Mouse (Mus musculus): ENCODE data around the gene Spsb3. TPM values are rescaled to one million over a fixed set of nuclear protein-coding genes. Genes with fewer than 3 reads are reported as not detected.

The Spsb3 gene
- polyA plus RNA-seq, 1 experiment from 2014 or later = 32.9 TPM

DNA sequence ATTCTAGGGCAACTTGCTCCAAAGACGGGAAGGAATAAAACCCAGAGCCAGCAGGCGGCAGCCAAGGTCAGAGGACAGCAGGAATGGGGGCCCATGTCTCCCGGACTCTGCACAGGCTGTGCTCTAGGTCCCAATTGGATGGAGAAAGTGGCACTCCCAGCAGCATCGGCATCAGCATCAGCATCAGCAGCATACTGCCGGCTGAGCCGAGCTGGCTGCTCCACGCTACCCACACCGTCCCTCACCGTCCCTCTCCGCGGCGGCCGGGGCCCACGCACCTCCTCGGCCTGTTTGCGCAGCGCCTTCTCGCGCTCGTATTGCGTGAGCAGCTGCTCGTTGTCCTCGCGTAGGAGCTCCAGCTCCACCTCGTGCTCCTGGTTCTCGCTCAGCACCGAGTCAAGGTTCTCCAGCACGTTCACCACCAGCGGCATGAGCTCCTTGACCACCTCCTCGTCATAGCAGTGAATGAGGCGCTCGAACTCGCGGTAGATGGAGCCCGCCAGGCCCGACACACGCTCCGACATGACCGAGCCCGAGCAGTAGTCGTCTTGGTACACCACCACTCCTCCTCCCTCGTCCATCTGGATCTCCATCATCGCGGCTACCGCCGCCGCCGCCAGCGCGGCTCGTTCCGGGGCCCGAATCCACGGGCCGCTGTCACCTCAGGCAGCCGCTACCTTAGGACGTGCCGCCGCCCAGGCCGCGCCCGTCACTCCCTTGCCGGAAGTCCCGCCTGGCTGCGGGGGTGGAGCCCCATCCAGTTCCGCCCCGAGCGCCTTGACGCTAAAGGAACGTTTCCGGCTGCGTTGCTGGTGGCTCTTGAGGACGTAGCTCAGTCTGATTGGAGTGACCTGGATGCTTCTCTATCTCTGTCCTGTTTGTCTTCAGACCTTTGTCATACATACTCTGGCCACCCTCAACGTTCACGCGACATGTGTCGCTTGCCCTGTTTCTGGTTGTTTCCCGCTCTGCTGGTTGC, 50.1 kb downstream of the Spsb3 start, which contains the start of gene Mapk8ip3:
Gene Mapk8ip3 (minus strand): TSS at position 719 of the 979 bp plus-strand sequence.
- H3K4me2 ChIP-seq (replicated peaks; ENCODE audit: low read depth, low read length) = peak within 1 kb of the TSS; percentile 58
- no peaks in the 10 kb centered on the region; the same call in 1 of the 2 replicates for H3K36me3 ChIP-seq (ENCODE audit: control insufficient read depth, insufficient read depth, low read length)
- peak; percentile 97 for ATAC-seq (ENCODE audit: insufficient number of reproducible peaks, insufficient read depth, low FRiP score, low read depth)
- peak within 1 kb of the TSS; percentile 65 for H3K4me3 ChIP-seq (ENCODE audit: low read depth, low read length)
- H3K9me3 ChIP-seq (ENCODE audit: control insufficient read depth, low read depth, low read length) = no peaks in the 10 kb centered on the region
- H3K4me1 ChIP-seq (ENCODE audit: control insufficient read depth, insufficient read depth, low read length) = peaks cover 15% of the 10 kb centered on the region
- under 1% methylated on average over 78 of the region's 78 CpGs for WGBS
- peak within 1 kb of the TSS; percentile 58; the same call in 1 of the 2 replicates for H3K27ac ChIP-seq (ENCODE audit: low read length)
- H3K9ac ChIP-seq (replicated peaks; ENCODE audit: low read depth, low read length) = peak within 1 kb of the TSS; percentile 54
- no peaks in the 10 kb centered on the region for H3K27me3 ChIP-seq (ENCODE audit: control insufficient read depth, insufficient read depth, low read length)

DNA sequence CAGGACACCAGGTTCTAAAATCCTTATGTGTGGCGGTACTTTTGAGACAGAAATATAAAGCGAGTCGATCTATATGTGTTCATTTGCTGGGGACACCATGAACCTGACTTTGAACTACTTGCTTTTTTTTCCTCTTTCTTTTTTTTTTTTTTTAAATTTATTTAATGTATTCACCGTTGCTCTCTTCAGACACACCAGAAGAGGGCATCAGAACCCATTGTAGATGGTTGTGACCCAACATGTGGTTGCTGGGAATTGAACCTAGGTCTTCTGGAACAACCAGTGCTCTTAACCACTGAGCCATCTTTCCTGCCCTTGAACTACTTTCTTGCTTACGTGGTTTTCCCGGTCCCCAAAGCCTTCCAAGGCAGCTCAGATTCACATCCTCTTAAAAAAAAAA, 50.8 kb downstream of the Spsb3 start:
- peak overlapping the region; percentile 54; the same call in 1 of the 2 replicates for H3K9ac ChIP-seq (replicated peaks; ENCODE audit: low read depth, low read length)
- H3K4me3 ChIP-seq (ENCODE audit: low read depth, low read length) = peak overlapping the region; percentile 65
- no peaks in the 10 kb centered on the region; the same call in 1 of the 2 replicates for H3K36me3 ChIP-seq (ENCODE audit: control insufficient read depth, insufficient read depth, low read length)
- peaks cover 15% of the 10 kb centered on the region for H3K4me1 ChIP-seq (ENCODE audit: control insufficient read depth, insufficient read depth, low read length)
- H3K27me3 ChIP-seq (ENCODE audit: control insufficient read depth, insufficient read depth, low read length) = no peaks in the 10 kb centered on the region
- H3K9me3 ChIP-seq (ENCODE audit: control insufficient read depth, low read depth, low read length) = no peaks in the 10 kb centered on the region
- H3K27ac ChIP-seq (ENCODE audit: low read length) = peak overlapping the region; percentile 58; the same call in 1 of the 2 replicates
- no peak for ATAC-seq (ENCODE audit: insufficient number of reproducible peaks, insufficient read depth, low FRiP score, low read depth)
- 44% methylated on average over 6 of the region's 6 CpGs for WGBS
- H3K4me2 ChIP-seq (replicated peaks; ENCODE audit: low read depth, low read length) = peak overlapping the region; percentile 46

Other genes with a start within 250 kb of the Spsb3 start
- gene Slc9a3r2, start 236.3 kb upstream of the Spsb3 start, polyA plus RNA-seq (2014; fragmentation: Nextera tagmentation; extraction: Ambion mirVana) = 44.9 and 47.7 TPM in 2 replicates
- 0.42 and 0.90 TPM in 2 replicates for gene Npw, start 228.2 kb upstream of the Spsb3 start, polyA plus RNA-seq (2014; fragmentation: Nextera tagmentation; extraction: Ambion mirVana)
- gene Zfp598, start 217.0 kb upstream of the Spsb3 start, polyA plus RNA-seq (2014; fragmentation: Nextera tagmentation; extraction: Ambion mirVana) = 24.8 and 26.5 TPM in 2 replicates
- 5.6 and 6.3 TPM in 2 replicates for gene Syngr3, start 196.7 kb upstream of the Spsb3 start, polyA plus RNA-seq (2014; fragmentation: Nextera tagmentation; extraction: Ambion mirVana)
- gene Gfer, start 190.5 kb upstream of the Spsb3 start, polyA plus RNA-seq (2014; fragmentation: Nextera tagmentation; extraction: Ambion mirVana) = 38.5 and 40.8 TPM in 2 replicates
- gene Noxo1, start 190.4 kb upstream of the Spsb3 start, polyA plus RNA-seq (2014; fragmentation: Nextera tagmentation; extraction: Ambion mirVana) = 3.2 and 3.8 TPM in 2 replicates
- 67.8 and 72.1 TPM in 2 replicates for gene Tbl3, start 179.0 kb upstream of the Spsb3 start, polyA plus RNA-seq (2014; fragmentation: Nextera tagmentation; extraction: Ambion mirVana)
- gene Rnf151, start 168.6 kb upstream of the Spsb3 start, polyA plus RNA-seq (2014; fragmentation: Nextera tagmentation; extraction: Ambion mirVana) = not detected in 2 replicates
- 1,483 and 1,587 TPM in 2 replicates for gene Rps2, start 168.5 kb upstream of the Spsb3 start, polyA plus RNA-seq (2014; fragmentation: Nextera tagmentation; extraction: Ambion mirVana)
- 226 and 259 TPM in 2 replicates for gene Ndufb10, start 162.2 kb upstream of the Spsb3 start, polyA plus RNA-seq (2014; fragmentation: Nextera tagmentation; extraction: Ambion mirVana)
- 0.26 TPM in 1 of 2 replicates, not detected in the other for gene Rpl3l, start 158.8 kb upstream of the Spsb3 start, polyA plus RNA-seq (2014; fragmentation: Nextera tagmentation; extraction: Ambion mirVana)
- 40.3 and 41.3 TPM in 2 replicates for gene Msrb1, start 150.0 kb upstream of the Spsb3 start, polyA plus RNA-seq (2014; fragmentation: Nextera tagmentation; extraction: Ambion mirVana)
- 1.1 and 1.5 TPM in 2 replicates for gene Hs3st6, start 133.7 kb upstream of the Spsb3 start, polyA plus RNA-seq (2014; fragmentation: Nextera tagmentation; extraction: Ambion mirVana)
- not detected in 2 replicates for gene Meiob, start 82.4 kb upstream of the Spsb3 start, polyA plus RNA-seq (2014; fragmentation: Nextera tagmentation; extraction: Ambion mirVana)
- 31.7 and 35.2 TPM in 2 replicates for gene Hagh, start 46.5 kb upstream of the Spsb3 start, polyA plus RNA-seq (2014; fragmentation: Nextera tagmentation; extraction: Ambion mirVana)
- 21.6 and 26.0 TPM in 2 replicates for gene Fahd1, start 36.3 kb upstream of the Spsb3 start, polyA plus RNA-seq (2014; fragmentation: Nextera tagmentation; extraction: Ambion mirVana)
- gene Igfals, start 20.6 kb upstream of the Spsb3 start, polyA plus RNA-seq (2014; fragmentation: Nextera tagmentation; extraction: Ambion mirVana) = 1.1 and 1.5 TPM in 2 replicates
- gene Nubp2, start 294 bp upstream of the Spsb3 start, polyA plus RNA-seq (2014; fragmentation: Nextera tagmentation; extraction: Ambion mirVana) = 48.1 and 49.0 TPM in 2 replicates
- gene Eme2, start 8.4 kb downstream of the Spsb3 start, polyA plus RNA-seq (2014; fragmentation: Nextera tagmentation; extraction: Ambion mirVana) = 18.9 and 27.8 TPM in 2 replicates
- 84.7 and 85.6 TPM in 2 replicates for gene Mrps34, start 8.5 kb downstream of the Spsb3 start, polyA plus RNA-seq (2014; fragmentation: Nextera tagmentation; extraction: Ambion mirVana)
- 72.7 and 76.7 TPM in 2 replicates for gene Nme3, start 9.9 kb downstream of the Spsb3 start, polyA plus RNA-seq (2014; fragmentation: Nextera tagmentation; extraction: Ambion mirVana)
- gene Mapk8ip3, start 50.3 kb downstream of the Spsb3 start, polyA plus RNA-seq (2014; fragmentation: Nextera tagmentation; extraction: Ambion mirVana) = 40.9 and 42.9 TPM in 2 replicates
- 139 and 150 TPM in 2 replicates for gene Jpt2, start 74.0 kb downstream of the Spsb3 start, polyA plus RNA-seq (2014; fragmentation: Nextera tagmentation; extraction: Ambion mirVana)
- gene Cramp1l, start 129.1 kb downstream of the Spsb3 start, polyA plus RNA-seq (2014; fragmentation: Nextera tagmentation; extraction: Ambion mirVana) = 9.7 and 11.7 TPM in 2 replicates
- 17.1 and 18.7 TPM in 2 replicates for gene Ift140, start 129.4 kb downstream of the Spsb3 start, polyA plus RNA-seq (2014; fragmentation: Nextera tagmentation; extraction: Ambion mirVana)
- 21.6 TPM in 2 replicates for gene Tmem204, start 196.9 kb downstream of the Spsb3 start, polyA plus RNA-seq (2014; fragmentation: Nextera tagmentation; extraction: Ambion mirVana)
- gene Telo2, start 229.3 kb downstream of the Spsb3 start, polyA plus RNA-seq (2014; fragmentation: Nextera tagmentation; extraction: Ambion mirVana) = 38.2 and 40.5 TPM in 2 replicates
- 0.16 and 0.28 TPM in 2 replicates for gene Ptx4, start 234.1 kb downstream of the Spsb3 start, polyA plus RNA-seq (2014; fragmentation: Nextera tagmentation; extraction: Ambion mirVana)
- 19.7 and 20.4 TPM in 2 replicates for gene Clcn7, start 246.7 kb downstream of the Spsb3 start, polyA plus RNA-seq (2014; fragmentation: Nextera tagmentation; extraction: Ambion mirVana)